Mouse (Mus musculus) heart, postnatal 0 days (tissue): ENCODE measurements at regions not wholly inside any gene's neighbourhood (a gene's known extent, or its start where the extent isn't known, plus 50 kb on each side); places are given as distances from the start of the nearest gene placed in this dataset.

Source experiments
- CTCF ChIP-seq: IDR thresholded peaks from 2 replicates; pipeline ENCODE4 v1.5.1; 2016; ENCODE audit warnings: antibody characterized with exemption, control low read depth, low read depth
- EP300 ChIP-seq: IDR thresholded peaks from 2 replicates; pipeline ENCODE4 v1.6.1; 2016; ENCODE audit warnings: antibody characterized with exemption, low read depth

DNA sequence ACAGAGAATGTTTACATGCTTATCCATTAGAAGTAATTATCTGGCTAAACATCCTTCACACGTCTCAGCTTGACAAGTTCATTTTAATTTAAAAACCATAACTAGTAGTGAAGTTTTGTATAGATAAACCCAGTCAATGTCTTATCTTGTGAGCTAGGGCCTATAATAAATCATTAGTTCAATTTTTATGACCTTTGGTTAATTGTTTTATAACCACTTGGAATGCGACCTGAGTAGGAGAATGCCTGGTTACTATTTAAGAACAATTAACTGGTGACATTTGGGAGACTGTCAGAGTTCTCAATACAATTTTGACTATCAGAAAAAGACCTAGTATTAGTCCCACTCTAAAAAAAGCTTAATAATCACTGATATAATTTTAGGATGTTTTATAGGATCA is 813.6 kb downstream of the Gm9008 start:
- TF ChIP-seq CTCF: no peak
- no peak for TF ChIP-seq EP300
